Mouse (Mus musculus): Measurements from ENCODE around the gene Pttg1ip.

Pttg1ip gene

GRCm38 (mm10) chr10:77645571-77645970 lies 64.1 kb downstream of the Pttg1ip start:
- no peak for DNase-seq

- DNase-seq, result peak; percentile 57 to 65
These were observed 65.9 kb downstream of the Pttg1ip start for GRCm38 (mm10) chr10:77647461-77647860.

- DNase-seq, result no peak
These were observed 66.4 kb downstream of the Pttg1ip start for GRCm38 (mm10) chr10:77647901-77648300.
